Mouse (Mus musculus) G1E (cell line): ENCODE data around the gene Mtrf1.

ENCODE experiments used
- CTCF ChIP-seq: IDR thresholded peaks from 2 replicates; pipeline ENCODE4 v1.5.1; 2012; ENCODE audit warnings: low read depth, low read length, inconsistent platforms, mixed read lengths
- GATA1 ChIP-seq: IDR thresholded peaks from 2 replicates; pipeline ENCODE4 v1.6.1; 2012; ENCODE audit warnings: borderline replicate concordance, low read length, inconsistent platforms, mixed read lengths
- GATA2 ChIP-seq: IDR thresholded peaks from 2 replicates; pipeline ENCODE4 v1.6.1; 2012; ENCODE audit warnings: low read depth, low read length, inconsistent platforms, borderline replicate concordance
- POLR2AphosphoS5 ChIP-seq: IDR thresholded peaks from 2 replicates; pipeline ENCODE4 v1.6.1; 2012; ENCODE audit warnings: low read depth, low read length, inconsistent platforms; ENCODE audit not compliant: insufficient replicate concordance
- TAL1 ChIP-seq: conservative IDR thresholded peaks from 2 replicates; pipeline ENCODE4 v1.6.1; 2012; ENCODE audit warnings: low read depth, low read length, inconsistent platforms, mixed read lengths

GRCm38 (mm10) chr14:79434068-79434467 is 36.5 kb downstream of the Mtrf1 start:
- TF ChIP-seq CTCF: no peak
- TF ChIP-seq POLR2AphosphoS5: no peak
- TF ChIP-seq GATA1: no peak
- TF ChIP-seq TAL1: no peak
- no peak for TF ChIP-seq GATA2
